Mouse (Mus musculus) hematopoietic multipotent progenitor cell, adult 10-12 weeks (in vitro differentiated cells): ENCODE data around the gene Slc19a1. TPM values are rescaled to one million over a fixed set of nuclear protein-coding genes. Genes with fewer than 3 reads are reported as not detected.

ENCODE experiments used
- polyA plus RNA-seq: library from polyadenylated mRNA; stranded (reverse); fragments of >175 nt; gene quantifications from 2 replicates; pipeline ENCODE4 v1.2.3, GENCODE M21; 2012; ENCODE audit warnings: low replicate concordance

Slc19a1 gene
- polyA plus RNA-seq: 18.4 and 24.0 TPM in 2 replicates

GRCm38 (mm10) chr10:77031768-77032375 lies at the start of gene Slc19a1:
Gene Slc19a1 (plus strand): TSS chr10:77032241.

Other genes starting within 250 kb of the Slc19a1 start
- gene Pcbp3, start 70.4 kb upstream of the Slc19a1 start, polyA plus RNA-seq: 3.7 and 8.7 TPM in 2 replicates
- 1.1 and 1.9 TPM in 2 replicates for gene Col18a1, start 134.3 kb downstream of the Slc19a1 start, polyA plus RNA-seq
- gene Pofut2, start 227.0 kb downstream of the Slc19a1 start, polyA plus RNA-seq: 49.9 and 76.0 TPM in 2 replicates